Mouse (Mus musculus) liver, adult 2 months (tissue): ENCODE results near the gene Nnmt. TPM values are rescaled to one million over a fixed set of nuclear protein-coding genes. Genes with fewer than 3 reads are reported as not detected.

Source experiments
- DNase-seq: peaks from one replicate; pipeline ENCODE4 v3.0.0-alpha.2; 2011; ENCODE audit warnings: low read depth, low spot score; ENCODE audit errors: extremely low read depth
- H3K27ac ChIP-seq: fragments of 200-500 bp; replicated peaks from 2 replicates; pipeline ENCODE4 v1.5.1; 2012; ENCODE audit warnings: low read depth, mild to moderate bottlenecking, control low read depth, inconsistent platforms, low read length; ENCODE audit not compliant: insufficient read depth
- H3K27me3 ChIP-seq: fragments of 200-500 bp; 2 replicates; pipeline ENCODE4 v1.6.1; 2012; ENCODE audit warnings: mild to moderate bottlenecking, moderate library complexity, low read length, inconsistent platforms; ENCODE audit not compliant: control insufficient read depth, insufficient read depth
- H3K36me3 ChIP-seq: fragments of 200-500 bp; 2 replicates; pipeline ENCODE4 v1.6.1; 2012; ENCODE audit warnings: low read length, inconsistent platforms; ENCODE audit not compliant: control insufficient read depth, insufficient read depth
- H3K4me1 ChIP-seq: fragments of 200-500 bp; 2 replicates; pipeline ENCODE4 v1.6.1; 2011; ENCODE audit warnings: low read length; ENCODE audit not compliant: control insufficient read depth, insufficient read depth
- H3K4me3 ChIP-seq: fragments of 200-500 bp; 2 replicates; pipeline ENCODE4 v1.5.1; 2011; ENCODE audit warnings: low read depth, mild to moderate bottlenecking, control low read depth, low read length, moderate library complexity; ENCODE audit not compliant: insufficient read depth
- H3K79me2 ChIP-seq: fragments of 200-500 bp; 2 replicates; pipeline ENCODE4 v1.6.1; 2012; ENCODE audit warnings: inconsistent platforms, mild to moderate bottlenecking, low read length, moderate library complexity; ENCODE audit not compliant: control insufficient read depth, insufficient read depth
- H3K9ac ChIP-seq: fragments of 200-500 bp; 2 replicates; pipeline ENCODE4 v1.6.1; 2012; ENCODE audit warnings: low read depth, mild to moderate bottlenecking, control low read depth, inconsistent platforms, low read length
- CTCF ChIP-seq: fragments of 200-500 bp; IDR thresholded peaks from 2 replicates; pipeline ENCODE4 v1.5.1; 2011; ENCODE audit warnings: low read depth, low read length, control low read depth
- POLR2A ChIP-seq: fragments of 200-500 bp; IDR thresholded peaks from 2 replicates; pipeline ENCODE4 v1.6.1; 2011; ENCODE audit warnings: low read length, control low read depth; ENCODE audit not compliant: insufficient read depth; ENCODE audit errors: extremely low read depth
- WGBS: fragments of 180-500 bp; shearing (Covaris S2); methylation state at CpG from one replicate; pipeline ENCODE4 v1.1.7; 2018; 5-methylcytosine and 5-hydroxymethylcytosine counted together
- polyA plus RNA-seq: library from polyadenylated mRNA; depleted of rRNA; stranded (reverse); fragments of >200 nt; gene quantifications from 2 replicates; pipeline ENCODE4 v1.2.3, GENCODE M21; 2012
- total RNA-seq: library from RNA; depleted of rRNA; stranded (reverse); fragments of >200 nt; gene quantifications from 2 replicates; pipeline ENCODE4 v1.2.3, GENCODE M21; 2014

Nnmt gene
- total and polyA plus RNA-seq, 2 experiments: 45.7 to 306 TPM

DNA sequence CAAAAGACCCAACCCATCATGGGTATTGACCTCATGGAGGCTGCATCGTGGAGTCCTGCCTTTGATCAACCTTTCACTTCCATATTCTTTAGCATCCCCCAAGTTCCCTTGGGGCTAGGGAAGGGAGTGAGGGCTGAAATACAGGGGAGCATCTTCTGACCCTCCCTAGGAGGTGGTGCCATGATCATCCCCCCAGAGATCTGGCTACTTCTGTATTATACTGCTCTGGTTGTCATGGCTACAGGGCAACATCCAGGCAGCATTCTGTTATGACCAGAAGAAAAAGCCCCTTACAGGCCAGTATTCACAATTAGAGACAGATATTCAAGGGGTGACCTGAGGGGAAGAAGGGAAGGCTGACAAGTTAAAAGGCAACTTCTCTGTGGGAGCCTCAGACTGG lies 14.3 kb upstream of the Nnmt start:
- DNase-seq: no peak
- Histone ChIP-seq H3K27ac (no peak overlapping the region), H3K79me2 (no peaks in the 10 kb centered on the region), H3K4me1 (peaks cover 12% of the 10 kb centered on the region), H3K4me3 (no peak overlapping the region), H3K36me3 (no peaks in the 10 kb centered on the region), H3K27me3 (no peaks in the 10 kb centered on the region), H3K9ac (no peak overlapping the region)
- 72% methylated on average over 1 of the region's 1 CpGs for WGBS
- TF ChIP-seq CTCF: no peak
- TF ChIP-seq POLR2A: no peak

DNA sequence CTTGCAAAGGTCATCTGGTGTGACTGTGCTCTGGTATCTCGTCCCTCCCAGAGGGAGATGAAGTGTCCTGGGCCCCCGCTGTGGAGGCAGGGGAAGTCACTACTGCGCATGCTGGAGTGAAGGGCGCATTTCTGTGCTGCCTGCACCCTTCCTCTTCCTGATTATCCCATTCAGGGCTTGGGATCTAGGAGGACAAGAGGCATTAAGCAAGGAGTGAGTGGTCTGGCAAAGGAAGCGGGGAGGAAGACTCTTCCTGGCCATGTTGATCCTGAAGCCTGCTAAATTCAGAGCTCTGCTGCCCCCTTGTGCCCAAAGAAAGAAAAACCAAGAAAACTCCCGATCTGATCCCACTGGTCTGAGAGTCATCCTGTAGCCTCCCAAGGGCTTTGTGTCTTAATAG lies 13.6 kb upstream of the Nnmt start:
- Histone ChIP-seq H3K4me3 (peak overlapping the region; percentile 31), H3K27me3 (no peaks in the 10 kb centered on the region), H3K36me3 (no peaks in the 10 kb centered on the region), H3K9ac (peak overlapping the region; percentile 67), H3K27ac (peak overlapping the region; percentile 96), H3K79me2 (no peaks in the 10 kb centered on the region), H3K4me1 (peaks cover 12% of the 10 kb centered on the region)
- peak; percentile 62 for TF ChIP-seq CTCF
- TF ChIP-seq POLR2A: no peak
- DNase-seq: peak; percentile 84
- 11% methylated on average over 6 of the region's 6 CpGs for WGBS

DNA sequence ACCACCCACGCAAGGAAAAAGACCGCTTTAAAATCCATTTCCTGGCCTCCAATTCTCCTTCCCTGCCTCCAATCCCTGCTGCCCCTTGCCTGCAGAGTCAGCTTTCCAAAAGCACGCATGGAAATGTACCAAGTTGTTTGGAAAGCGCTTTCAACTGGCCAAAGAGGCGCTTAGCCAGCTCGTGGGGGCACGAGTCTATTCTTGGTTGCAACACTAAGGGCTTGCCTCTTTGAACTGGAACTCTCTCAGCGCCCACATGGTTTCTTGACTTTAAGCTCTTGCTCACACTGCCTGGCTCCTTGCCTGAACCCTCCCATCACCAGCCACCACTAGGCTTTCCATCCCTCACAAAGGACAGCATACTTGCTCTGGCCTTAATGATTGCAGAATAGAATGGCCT lies 13.2 kb upstream of the Nnmt start:
- Histone ChIP-seq H3K9ac (peak overlapping the region; percentile 67; the same call in 1 of the 2 replicates), H3K4me3 (no peak overlapping the region), H3K27me3 (no peaks in the 10 kb centered on the region), H3K36me3 (no peaks in the 10 kb centered on the region), H3K4me1 (peaks cover 15% of the 10 kb centered on the region), H3K79me2 (no peaks in the 10 kb centered on the region), H3K27ac (peak overlapping the region; percentile 96)
- TF ChIP-seq POLR2A: no peak
- no peak for TF ChIP-seq CTCF
- WGBS: 10% methylated on average over 8 of the region's 8 CpGs
- DNase-seq: peak; percentile 99

DNA sequence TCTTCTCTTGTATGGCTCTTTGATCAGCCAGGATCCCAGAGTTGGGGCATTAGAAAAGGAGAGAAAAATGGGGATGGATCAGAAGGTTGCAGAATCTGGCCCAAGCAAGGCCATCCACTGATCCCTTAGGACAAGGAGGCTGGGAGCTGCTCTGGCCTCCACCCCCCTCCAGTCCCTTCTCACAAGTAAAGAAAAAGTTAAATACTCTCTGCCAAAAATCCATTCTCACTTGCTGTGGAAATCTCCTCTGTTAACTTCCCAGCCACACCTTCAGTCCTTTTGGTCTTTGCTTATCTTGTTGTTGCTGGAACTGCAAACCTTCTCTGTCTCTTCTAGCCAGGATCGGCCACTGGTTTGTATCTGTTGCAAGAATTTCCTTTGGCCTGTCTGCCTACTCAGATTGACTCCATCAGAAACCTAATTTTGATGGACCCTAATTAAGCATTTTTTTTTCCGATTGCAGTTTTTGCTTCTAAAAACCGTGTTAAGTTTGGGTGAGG lies 12.6 kb upstream of the Nnmt start:
- peak overlapping the region; percentile 22; the same call in 1 of the 2 replicates for H3K9ac ChIP-seq
- peak; percentile 90 for DNase-seq
- H3K4me3 ChIP-seq: no peak overlapping the region
- no peak for TF ChIP-seq CTCF
- TF ChIP-seq POLR2A: no peak
- no peaks in the 10 kb centered on the region for H3K79me2 ChIP-seq
- WGBS: 13% methylated on average over 3 of the region's 3 CpGs
- H3K36me3 ChIP-seq: no peaks in the 10 kb centered on the region
- peaks cover 15% of the 10 kb centered on the region for H3K4me1 ChIP-seq
- no peaks in the 10 kb centered on the region for H3K27me3 ChIP-seq
- H3K27ac ChIP-seq: peak overlapping the region; percentile 96

DNA sequence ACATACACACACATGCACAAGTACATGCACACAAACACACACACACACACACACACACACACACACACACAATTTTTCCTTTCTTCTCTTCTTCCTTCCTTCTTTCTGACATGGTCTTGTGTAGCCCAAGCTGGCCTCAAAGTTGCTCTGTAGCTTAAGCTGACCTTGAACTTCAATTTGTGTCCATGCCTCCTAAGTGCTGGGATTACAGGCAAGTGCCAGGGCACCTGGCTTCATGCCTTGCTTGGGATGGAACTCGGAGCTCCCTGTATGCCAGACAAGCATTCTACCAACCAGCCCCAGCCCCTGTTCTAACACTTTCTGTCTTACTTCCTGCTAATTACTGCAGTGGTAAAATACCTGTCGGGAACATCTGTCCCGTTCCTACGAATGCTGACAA lies 8.3 kb upstream of the Nnmt start:
- 38% methylated on average over 4 of the region's 4 CpGs for WGBS

DNA sequence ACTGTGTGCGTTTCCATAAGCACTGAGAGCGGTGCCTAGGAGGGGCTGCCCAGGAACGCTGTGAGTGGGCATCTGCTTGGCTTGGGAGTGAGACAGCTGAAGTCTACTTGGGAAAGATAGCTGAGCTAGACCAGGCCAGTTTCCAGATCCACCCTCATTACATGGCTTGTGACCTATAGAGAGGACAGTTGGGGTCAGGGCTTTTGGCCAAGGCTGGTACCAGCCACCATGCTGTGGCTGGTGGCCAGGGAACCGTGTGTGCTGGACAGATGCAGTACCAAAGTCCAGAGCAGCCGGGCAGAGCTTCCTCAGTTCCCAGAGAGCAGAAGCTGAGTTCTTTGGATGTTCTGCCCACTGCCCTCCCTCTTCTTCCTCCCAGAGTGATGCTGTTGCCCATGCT lies 7.6 kb upstream of the Nnmt start:
- peaks cover 15% of the 10 kb centered on the region for H3K4me1 ChIP-seq
- no peaks in the 10 kb centered on the region for H3K36me3 ChIP-seq
- H3K79me2 ChIP-seq: no peaks in the 10 kb centered on the region
- 33% methylated on average over 5 of the region's 5 CpGs for WGBS
- no peaks in the 10 kb centered on the region for H3K27me3 ChIP-seq
- DNase-seq: peak; percentile 96
- peak overlapping the region; percentile 76 for H3K27ac ChIP-seq
- no peak overlapping the region for H3K4me3 ChIP-seq
- TF ChIP-seq POLR2A (no peak), CTCF (no peak)
- H3K9ac ChIP-seq: no peak overlapping the region

More for the DNA sequence above, 8.3 kb upstream of the Nnmt start:
- DNase-seq: peak; percentile 89
- Histone ChIP-seq H3K4me1 (peaks cover 15% of the 10 kb centered on the region), H3K36me3 (no peaks in the 10 kb centered on the region), H3K79me2 (no peaks in the 10 kb centered on the region), H3K9ac (no peak overlapping the region), H3K4me3 (no peak overlapping the region), H3K27ac (peak overlapping the region; percentile 51; the same call in 1 of the 2 replicates), H3K27me3 (no peaks in the 10 kb centered on the region)
- no peak for TF ChIP-seq CTCF
- no peak for TF ChIP-seq POLR2A
